Mouse (Mus musculus) liver, embryonic 14.5 days (tissue): ENCODE results near the gene Zfpm1.

Experiments used
- CTCF ChIP-seq: IDR thresholded peaks from 2 replicates; pipeline ENCODE4 v1.5.1; 2016; ENCODE audit warnings: antibody characterized with exemption, low read depth, control low read depth
- EP300 ChIP-seq: IDR thresholded peaks from 2 replicates; pipeline ENCODE4 v1.6.1; 2016; ENCODE audit warnings: antibody characterized with exemption, low read depth

DNA sequence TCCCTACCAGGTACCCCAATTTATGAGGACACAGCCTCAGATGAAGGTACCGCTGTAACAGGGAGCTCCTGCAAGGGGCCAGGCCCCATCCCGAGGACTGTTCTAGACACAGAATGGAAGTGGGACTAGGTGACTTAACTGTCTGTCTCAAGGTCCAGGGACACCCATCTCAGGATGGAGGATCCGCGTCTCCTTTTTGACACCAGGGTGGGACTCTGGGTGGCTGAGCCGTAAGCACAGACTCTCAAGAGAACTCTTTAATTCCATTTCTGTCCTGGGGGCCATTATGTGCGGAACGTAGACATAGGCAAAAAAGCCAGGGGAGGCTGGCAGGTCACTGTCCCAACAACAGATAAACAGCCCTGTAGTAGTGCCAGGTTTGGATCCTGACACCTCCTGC lies 40.2 kb downstream of the Zfpm1 start:
- TF ChIP-seq CTCF (no peak), EP300 (no peak)
